Mouse (Mus musculus) kidney, embryonic 16.5 days (tissue): ENCODE data around the gene Fgf23. TPM values are rescaled to one million over a fixed set of nuclear protein-coding genes. Genes with fewer than 3 reads are reported as not detected.

Experiments used
- ATAC-seq: fragments of 200-750 bp; cut with Nextera tagmentation; 2 replicates; pipeline ENCODE4 v1.8.0; 2017; ENCODE audit warnings: moderate TSS enrichment; ENCODE audit not compliant: low FRiP score, low TSS enrichment
- H3K27ac ChIP-seq: fragments of 300-500 bp; sonication (generic); 2 replicates; pipeline ENCODE4 v1.5.1; 2014; ENCODE audit warnings: low read length
- H3K27me3 ChIP-seq: fragments of 300-500 bp; sonication (generic); 2 replicates; pipeline ENCODE4 v1.6.1; 2014; ENCODE audit warnings: low read length, control low read depth, mixed read lengths; ENCODE audit not compliant: insufficient read depth
- H3K36me3 ChIP-seq: fragments of 300-500 bp; sonication (generic); 2 replicates; pipeline ENCODE4 v1.6.1; 2014; ENCODE audit warnings: low read length, control low read depth, mixed read lengths; ENCODE audit not compliant: insufficient read depth
- H3K4me1 ChIP-seq: fragments of 300-500 bp; sonication (generic); 2 replicates; pipeline ENCODE4 v1.6.1; 2014; ENCODE audit warnings: low read length, control low read depth, mixed read lengths; ENCODE audit not compliant: insufficient read depth
- H3K4me2 ChIP-seq: fragments of 300-500 bp; sonication (generic); replicated peaks from 2 replicates; pipeline ENCODE4 v1.6.1; 2014; ENCODE audit warnings: low read depth, low read length
- H3K4me3 ChIP-seq: fragments of 300-500 bp; sonication (generic); 2 replicates; pipeline ENCODE4 v1.5.1; 2014; ENCODE audit warnings: mild to moderate bottlenecking, low read length
- H3K9ac ChIP-seq: fragments of 300-500 bp; sonication (generic); replicated peaks from 2 replicates; pipeline ENCODE4 v1.6.1; 2014; ENCODE audit warnings: low read length
- H3K9me3 ChIP-seq: fragments of 300-500 bp; sonication (generic); 2 replicates; pipeline ENCODE4 v1.6.1; 2016; ENCODE audit warnings: low read length, control low read depth
- WGBS: fragments of 180-500 bp; shearing (Covaris S2); extraction: QIAGEN DNeasy Blood & Tissue Kit; methylation state at CpG from one replicate; pipeline ENCODE4 v1.1.7; 2014; 5-methylcytosine and 5-hydroxymethylcytosine counted together
- polyA plus RNA-seq: library from polyadenylated mRNA; unstranded; fragments of >200 nt; fragmentation: Nextera tagmentation; extraction: Ambion mirVana; gene quantifications from 2 replicates; pipeline ENCODE4 v1.2.1, GENCODE M21; 2015

Gene Fgf23
- not detected in 2 replicates for polyA plus RNA-seq

GRCm38 (mm10) chr6:127072817-127073216 lies at the start of gene Fgf23:
Gene Fgf23, plus strand, starts transcription at chr6:127072902.
- no peaks in the 10 kb centered on the region for H3K27me3 ChIP-seq
- no peaks in the 10 kb centered on the region for H3K9me3 ChIP-seq
- H3K36me3 ChIP-seq = no peaks in the 10 kb centered on the region
- no peak within 1 kb of the TSS for H3K27ac ChIP-seq
- no peak within 1 kb of the TSS for H3K9ac ChIP-seq
- WGBS = 3% methylated on average over 5 of the region's 5 CpGs
- ATAC-seq = peak; percentile 98
- peaks cover 10% of the 10 kb centered on the region; the same call in 1 of the 2 replicates for H3K4me1 ChIP-seq
- H3K4me2 ChIP-seq = 0 out of 2 replicates have a peak within 1 kb of the TSS, but pooled peaks have one; percentile 10
- no peak within 1 kb of the TSS for H3K4me3 ChIP-seq

GRCm38 (mm10) chr6:127024836-127025235 lies 47.9 kb upstream of the Fgf23 start:
- Histone ChIP-seq H3K36me3 (no peaks in the 10 kb centered on the region), H3K9me3 (no peaks in the 10 kb centered on the region), H3K4me1 (0 out of 2 replicates have a peak, but pooled peaks cover under 1% of the 10 kb centered on the region), H3K4me2 (no peak overlapping the region), H3K4me3 (no peak overlapping the region), H3K27ac (no peak overlapping the region), H3K27me3 (peaks cover 30% of the 10 kb centered on the region), H3K9ac (no peak overlapping the region)
- ATAC-seq = no peak
- 76% methylated on average over 7 of the region's 7 CpGs for WGBS

GRCm38 (mm10) chr6:127034760-127035159 lies 37.9 kb upstream of the Fgf23 start:
- H3K4me3 ChIP-seq = peak overlapping the region; percentile 34
- peak; percentile 65; the same call in 1 of the 2 replicates for ATAC-seq
- no peaks in the 10 kb centered on the region for H3K9me3 ChIP-seq
- H3K9ac ChIP-seq = no peak overlapping the region
- 32% methylated on average over 10 of the region's 10 CpGs for WGBS
- no peaks in the 10 kb centered on the region for H3K36me3 ChIP-seq
- no peak overlapping the region for H3K27ac ChIP-seq
- H3K4me2 ChIP-seq = peak overlapping the region; percentile 49
- peaks cover 7% of the 10 kb centered on the region; the same call in 1 of the 2 replicates for H3K4me1 ChIP-seq
- no peaks in the 10 kb centered on the region for H3K27me3 ChIP-seq

DNA sequence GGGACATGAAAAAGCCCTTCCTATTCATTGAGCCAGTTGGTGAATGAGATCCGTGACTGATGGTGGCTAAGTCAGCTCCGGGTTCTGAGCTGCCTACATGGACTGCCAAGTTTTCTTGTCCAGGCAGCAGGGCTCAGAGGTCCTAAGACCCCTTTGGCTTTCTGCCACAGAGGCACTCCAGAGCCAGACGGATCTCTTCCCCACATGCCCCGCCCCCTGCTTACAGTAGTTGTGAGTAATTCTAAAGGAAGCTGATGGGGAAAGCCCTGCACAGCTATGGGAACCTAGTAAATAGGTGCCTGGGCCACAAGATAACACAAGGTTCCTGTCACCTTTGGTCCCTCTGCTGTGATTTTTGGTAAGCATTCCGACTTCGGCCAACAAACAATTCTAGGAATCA lies 27.8 kb upstream of the Fgf23 start:
- no peak for ATAC-seq
- Histone ChIP-seq H3K4me3 (no peak overlapping the region), H3K36me3 (no peaks in the 10 kb centered on the region), H3K27ac (no peak overlapping the region), H3K27me3 (no peaks in the 10 kb centered on the region), H3K4me2 (no peak overlapping the region), H3K9me3 (no peaks in the 10 kb centered on the region), H3K9ac (no peak overlapping the region), H3K4me1 (no peaks in the 10 kb centered on the region)
- 49% methylated on average over 6 of the region's 6 CpGs for WGBS

GRCm38 (mm10) chr6:127050847-127051246 lies 21.9 kb upstream of the Fgf23 start:
- H3K27me3 ChIP-seq = no peaks in the 10 kb centered on the region
- no peak overlapping the region for H3K4me2 ChIP-seq
- H3K36me3 ChIP-seq = no peaks in the 10 kb centered on the region
- H3K4me1 ChIP-seq = no peaks in the 10 kb centered on the region
- H3K9ac ChIP-seq = no peak overlapping the region
- no peak for ATAC-seq
- H3K9me3 ChIP-seq = no peaks in the 10 kb centered on the region
- 68% methylated on average over 4 of the region's 4 CpGs for WGBS
- no peak overlapping the region for H3K27ac ChIP-seq
- H3K4me3 ChIP-seq = no peak overlapping the region

- no peak for ATAC-seq
- no peaks in the 10 kb centered on the region for H3K36me3 ChIP-seq
- no peaks in the 10 kb centered on the region for H3K27me3 ChIP-seq
- 67% methylated on average over 12 of the region's 12 CpGs for WGBS
- no peaks in the 10 kb centered on the region for H3K4me1 ChIP-seq
- H3K4me2 ChIP-seq = no peak overlapping the region
- H3K9ac ChIP-seq = no peak overlapping the region
- H3K27ac ChIP-seq = no peak overlapping the region
- no peak overlapping the region for H3K4me3 ChIP-seq
- H3K9me3 ChIP-seq = no peaks in the 10 kb centered on the region
Measured at GRCm38 (mm10) chr6:127056990-127057588, 15.6 kb upstream of the Fgf23 start.

- Histone ChIP-seq H3K27me3 (peaks cover 5% of the 10 kb centered on the region; the same call in 1 of the 2 replicates), H3K9ac (no peak overlapping the region), H3K27ac (no peak overlapping the region), H3K4me3 (no peak overlapping the region), H3K36me3 (no peaks in the 10 kb centered on the region), H3K4me2 (no peak overlapping the region), H3K4me1 (peaks cover 5% of the 10 kb centered on the region; the same call in 1 of the 2 replicates), H3K9me3 (no peaks in the 10 kb centered on the region)
- 78% methylated on average over 4 of the region's 4 CpGs for WGBS
- no peak for ATAC-seq
Measured at GRCm38 (mm10) chr6:127059975-127060374, 12.7 kb upstream of the Fgf23 start.

DNA sequence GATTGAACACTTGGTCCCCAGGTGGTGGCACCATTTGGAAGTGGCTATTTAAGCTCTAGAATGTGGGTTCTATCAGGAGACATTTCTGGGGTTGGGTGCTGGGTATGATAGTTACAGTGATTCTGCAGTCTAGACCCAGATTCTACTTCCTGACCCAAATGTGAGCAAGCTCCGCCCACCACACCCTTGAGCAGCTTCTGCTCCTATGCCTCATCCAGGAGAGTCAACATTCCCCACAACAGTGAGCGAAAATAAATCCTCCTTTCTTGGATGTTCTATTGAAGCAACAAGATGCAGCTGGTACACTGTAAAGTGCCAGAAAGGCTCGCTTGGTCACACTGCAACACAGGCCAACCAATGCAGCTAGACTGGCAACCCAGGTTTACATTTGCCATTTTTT lies 8.8 kb upstream of the Fgf23 start:
- Histone ChIP-seq H3K9ac (no peak overlapping the region), H3K27ac (no peak overlapping the region), H3K36me3 (no peaks in the 10 kb centered on the region), H3K27me3 (peaks cover 5% of the 10 kb centered on the region; the same call in 1 of the 2 replicates), H3K4me3 (no peak overlapping the region), H3K9me3 (no peaks in the 10 kb centered on the region), H3K4me1 (peaks cover 6% of the 10 kb centered on the region; the same call in 1 of the 2 replicates), H3K4me2 (no peak overlapping the region)
- 77% methylated on average over 3 of the region's 3 CpGs for WGBS
- no peak for ATAC-seq

- H3K27ac ChIP-seq = no peak overlapping the region
- peaks cover 5% of the 10 kb centered on the region; the same call in 1 of the 2 replicates for H3K27me3 ChIP-seq
- peak overlapping the region; percentile 40; the same call in 1 of the 2 replicates for H3K4me2 ChIP-seq
- peaks cover 6% of the 10 kb centered on the region; the same call in 1 of the 2 replicates for H3K4me1 ChIP-seq
- 5% methylated on average over 14 of the region's 14 CpGs for WGBS
- peak overlapping the region; percentile 35; the same call in 1 of the 2 replicates for H3K9ac ChIP-seq
- no peak overlapping the region for H3K4me3 ChIP-seq
- H3K36me3 ChIP-seq = no peaks in the 10 kb centered on the region
- peak; percentile 61; the same call in 1 of the 2 replicates for ATAC-seq
- no peaks in the 10 kb centered on the region for H3K9me3 ChIP-seq
Measured at GRCm38 (mm10) chr6:127064815-127065214, 7.9 kb upstream of the Fgf23 start.
